Mouse (Mus musculus) lung, postnatal 0 days (tissue): ENCODE results near the gene Ak5.

Source experiments
- CTCF ChIP-seq: IDR thresholded peaks from 2 replicates; pipeline ENCODE4 v1.5.1; 2016; ENCODE audit warnings: antibody characterized with exemption, mild to moderate bottlenecking
- EP300 ChIP-seq: IDR thresholded peaks from 2 replicates; pipeline ENCODE4 v1.6.1; 2016; ENCODE audit warnings: antibody characterized with exemption, mild to moderate bottlenecking, control low read depth

- TF ChIP-seq CTCF (no peak), EP300 (no peak)
Observed at GRCm38 (mm10) chr3:152462900-152463299, 205.3 kb downstream of the Ak5 start.
